Mouse (Mus musculus) lung, postnatal 4 days (tissue): ENCODE results near the gene Notch4.
A peak's percentile ranks its signal among the peaks of the same experiment; 100 is the strongest.

Experiments used
- DNase-seq, 2 experiments: peaks; one replicate each; pipeline ENCODE4 v3.0.0; 2021

Gene Notch4

DNA sequence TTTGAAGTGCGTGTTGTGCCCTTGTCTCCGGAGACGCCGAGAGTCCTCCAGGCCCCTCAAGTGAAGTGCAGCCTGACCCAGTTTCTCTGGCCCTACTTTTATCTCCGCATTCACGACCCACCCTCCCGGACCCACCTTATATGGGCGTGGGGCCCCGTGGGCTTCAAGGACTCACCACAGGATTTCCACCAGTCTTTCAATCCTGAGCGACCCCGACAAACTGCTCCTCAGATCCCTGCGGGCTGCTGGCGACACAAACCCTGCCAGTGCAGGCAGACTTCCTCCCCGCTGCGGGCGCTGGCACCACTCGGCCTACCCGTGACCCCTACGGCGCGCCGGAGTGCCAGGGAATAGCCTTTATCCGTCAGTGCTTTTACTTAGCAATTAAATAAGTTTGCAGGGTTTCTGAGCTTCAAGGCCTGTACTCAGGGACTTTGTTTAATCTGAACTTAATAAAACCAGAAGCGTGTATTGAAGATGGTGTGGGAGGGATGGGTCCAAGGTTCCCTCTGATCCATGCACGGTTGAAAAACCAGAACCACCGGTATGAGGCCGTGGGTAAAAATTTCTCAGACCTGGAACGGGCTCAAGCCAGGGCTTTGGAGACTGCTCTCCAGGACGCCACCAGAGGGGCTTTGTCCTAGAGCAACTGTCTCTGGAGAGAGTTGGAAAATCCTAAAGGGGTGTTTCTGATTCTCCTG lies 64.0 kb downstream of the Notch4 start, which contains the start of gene Ppt2:
Gene Ppt2 (minus strand): TSS at position 568 of the 701 bp plus-strand sequence.
- no peak for DNase-seq

DNA sequence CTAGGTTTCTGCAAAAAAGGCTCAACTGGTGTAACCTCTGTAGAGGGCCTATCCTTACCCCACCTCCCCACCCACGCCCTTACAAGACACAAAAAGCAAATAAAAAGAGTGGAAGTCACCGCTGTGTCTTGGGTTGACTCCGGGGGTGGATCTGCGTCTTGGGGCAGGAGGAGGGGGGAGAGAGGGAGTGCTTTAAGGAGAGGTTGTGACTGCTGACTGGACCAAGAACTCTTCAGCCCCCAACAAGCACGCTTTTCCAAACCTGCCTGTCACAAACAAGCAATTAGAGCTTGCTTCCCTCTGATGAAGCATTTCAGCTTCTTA lies 64.5 kb downstream of the Notch4 start:
- DNase-seq: no peak

DNA sequence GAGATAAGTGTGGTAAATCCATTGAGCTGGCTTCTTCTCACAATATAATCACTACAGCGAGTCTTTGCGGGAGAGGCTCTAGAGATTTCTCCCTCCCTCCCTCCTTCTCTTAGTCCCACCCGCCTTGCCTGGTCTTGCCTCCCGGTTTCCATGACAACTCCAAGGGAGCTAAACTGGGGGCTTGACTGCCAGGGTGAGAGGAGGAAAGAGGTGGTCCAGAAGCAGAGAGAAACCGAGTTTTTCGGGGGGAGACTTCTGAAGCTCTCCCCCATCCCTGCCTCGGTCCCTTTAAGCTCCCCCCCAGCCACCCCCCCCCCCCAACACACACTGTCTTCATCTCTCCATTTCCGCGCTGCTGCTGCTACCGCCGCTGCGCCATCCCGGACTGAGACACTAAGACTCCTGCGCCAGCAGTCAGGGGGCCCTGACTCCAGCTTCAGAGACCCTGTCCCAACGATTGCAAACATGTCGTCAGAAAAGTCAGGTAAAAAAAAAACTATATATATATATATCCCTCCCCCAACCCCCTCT lies 65.2 kb downstream of the Notch4 start, which contains the start of gene Prrt1:
Gene Prrt1 (plus strand): TSS at position 313 of the 531 bp plus-strand sequence.
- DNase-seq: no peak

DNA sequence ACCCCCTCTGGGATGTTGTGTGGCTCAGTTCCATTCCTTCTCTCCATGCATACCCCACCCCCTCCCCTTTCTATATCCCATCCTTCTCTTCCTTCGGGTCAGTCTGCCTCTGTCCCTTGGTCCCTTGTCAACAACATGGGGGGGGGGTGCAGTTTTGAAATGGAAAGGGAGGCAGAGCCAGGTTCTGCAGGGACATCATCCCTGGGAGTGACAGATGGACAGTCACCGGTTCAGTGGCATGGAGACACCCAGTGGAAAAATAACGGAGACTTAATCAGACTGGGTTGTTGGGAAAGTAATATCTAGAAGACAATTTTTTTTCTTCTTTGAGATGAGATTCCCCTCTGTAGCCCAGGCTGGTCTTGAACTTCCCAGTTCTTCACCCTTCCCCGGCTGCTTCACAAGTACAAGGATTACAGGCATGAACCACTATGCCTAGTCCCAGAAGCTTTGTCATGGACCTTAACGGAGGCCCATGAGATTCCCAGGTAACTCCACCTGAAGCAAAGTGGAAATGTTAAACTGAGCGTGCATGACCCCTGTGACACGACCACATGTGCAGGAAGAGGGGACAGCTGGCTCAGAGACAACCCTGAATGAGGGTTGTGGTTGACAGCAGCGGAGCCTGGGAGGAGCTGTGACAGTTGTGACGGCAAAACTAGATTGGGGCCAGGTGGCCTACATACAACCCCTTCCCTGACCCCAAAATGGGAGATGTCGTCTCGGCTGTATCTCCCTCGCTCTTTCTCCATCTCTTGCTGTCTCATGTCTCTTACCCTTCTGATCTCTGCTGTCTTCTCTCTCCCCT lies 65.9 kb downstream of the Notch4 start:
- DNase-seq: no peak

DNA sequence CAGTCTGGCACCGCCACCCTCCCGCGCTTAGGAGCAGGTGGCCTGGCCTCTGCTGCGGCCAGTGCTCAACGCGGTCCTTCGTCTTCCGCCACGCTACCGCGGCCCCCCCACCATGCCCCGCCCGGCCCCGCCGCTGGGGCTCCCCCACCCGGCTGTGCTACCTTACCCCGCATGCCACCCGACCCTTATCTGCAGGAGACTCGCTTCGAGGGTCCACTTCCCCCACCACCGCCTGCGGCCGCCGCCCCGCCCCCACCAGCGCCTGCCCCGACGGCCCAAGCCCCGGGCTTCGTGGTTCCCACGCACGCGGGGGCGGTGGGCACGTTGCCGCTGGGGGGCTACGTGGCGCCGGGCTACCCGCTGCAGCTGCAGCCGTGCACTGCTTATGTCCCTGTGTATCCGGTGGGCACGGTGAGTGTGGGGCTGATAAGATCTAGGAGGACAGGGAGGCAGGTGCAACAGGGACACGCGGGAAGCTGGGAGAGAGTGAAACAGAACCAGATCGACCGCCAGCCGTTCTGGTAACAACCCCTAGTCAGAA lies 66.8 kb downstream of the Notch4 start:
- DNase-seq: peak in 1 of 2 experiments; percentile 32

DNA sequence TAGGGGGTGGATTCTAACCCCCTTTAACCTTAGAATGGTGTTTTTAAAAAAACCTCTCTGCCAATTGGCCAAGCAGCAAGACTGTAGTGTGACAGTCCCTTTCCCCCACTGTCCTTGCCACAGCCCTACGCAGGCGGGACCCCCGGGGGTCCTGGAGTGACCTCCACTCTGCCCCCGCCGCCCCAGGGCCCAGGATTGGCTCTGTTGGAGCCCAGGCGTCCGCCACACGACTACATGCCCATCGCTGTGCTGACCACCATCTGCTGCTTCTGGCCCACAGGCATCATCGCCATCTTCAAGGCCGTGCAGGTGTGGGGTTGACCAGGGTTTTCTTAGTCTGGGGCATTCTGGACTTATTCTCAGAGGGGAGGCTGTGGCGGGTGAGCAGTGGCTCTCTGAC lies 67.6 kb downstream of the Notch4 start:
- peak in 1 of 2 experiments; percentile 30 for DNase-seq

DNA sequence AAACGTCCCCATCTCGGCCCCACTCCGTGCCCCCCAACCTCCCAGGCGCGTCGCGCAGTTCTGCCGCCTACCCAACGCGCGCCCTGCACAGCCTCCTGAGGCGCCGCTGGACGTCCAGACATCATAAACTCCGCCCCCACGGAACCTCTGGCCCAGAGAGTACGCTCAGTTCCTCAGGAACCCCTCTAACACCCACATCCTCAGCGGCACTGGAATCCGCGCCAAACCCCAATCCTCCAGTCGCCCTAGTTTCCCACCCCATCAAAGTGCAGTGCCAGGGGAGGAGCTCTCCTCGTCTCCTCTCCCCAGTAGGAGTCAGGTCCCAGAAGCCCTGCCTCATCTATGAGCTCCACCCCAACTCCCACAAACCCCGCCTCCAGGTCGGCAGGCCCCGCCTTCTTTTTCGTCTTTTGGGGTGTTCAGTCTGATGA lies 68.2 kb downstream of the Notch4 start:
- peak; percentile 87 for DNase-seq

DNA sequence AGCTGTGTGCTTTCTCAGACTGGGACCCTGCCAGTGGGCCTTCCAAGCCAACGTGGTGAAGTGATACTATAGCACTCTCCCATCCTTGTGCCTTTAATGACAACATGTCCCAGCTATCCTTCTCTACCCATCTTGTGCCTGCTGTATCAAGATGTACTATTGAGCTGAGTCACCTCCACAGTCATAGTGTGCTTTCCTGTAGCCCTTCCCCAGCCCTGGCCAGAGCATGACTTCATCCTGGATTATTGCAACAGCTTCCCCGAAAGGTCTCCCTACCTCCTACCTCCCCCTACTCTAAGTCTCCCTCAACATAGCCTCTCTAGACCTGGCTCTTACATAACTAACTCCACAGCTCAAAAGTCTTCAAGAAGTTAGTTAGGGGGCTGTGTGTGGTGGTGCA lies 71.6 kb downstream of the Notch4 start:
- no peak for DNase-seq

DNA sequence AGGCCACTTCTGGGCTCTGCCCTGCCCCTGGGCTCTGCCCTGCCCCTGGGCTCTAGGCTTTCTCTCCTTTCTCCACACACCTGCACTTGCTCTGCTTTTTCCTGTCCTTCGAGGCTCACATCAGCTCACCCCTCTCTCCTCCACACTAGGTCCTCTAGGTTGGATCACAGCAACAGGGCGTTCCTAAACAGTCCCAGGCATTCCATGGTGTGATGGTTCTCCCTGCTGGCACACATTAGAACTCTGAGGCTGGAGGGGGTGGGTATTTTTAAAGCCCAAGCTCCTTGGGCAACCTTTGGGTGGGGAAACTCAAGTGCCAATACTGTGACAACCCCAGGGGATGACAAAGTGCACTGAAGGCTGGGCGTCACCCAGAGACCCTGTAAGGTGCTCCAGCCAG lies 73.4 kb downstream of the Notch4 start:
- DNase-seq: no peak
